Mouse (Mus musculus) midbrain, embryonic 11.5 days (tissue): ENCODE data around the gene Hsd17b13. TPM values are rescaled to one million over a fixed set of nuclear protein-coding genes. Genes with fewer than 3 reads are reported as not detected.
"Not testable (repeated sequence)": the region's sequence is repeated elsewhere in the genome, so short reads cannot be mapped to it uniquely, and the experiment has no call there.

Source experiments
- ATAC-seq: fragments of 200-750 bp; cut with Nextera tagmentation; 2 replicates; pipeline ENCODE4 v1.8.0; 2017; ENCODE audit warnings: moderate TSS enrichment, moderate library complexity; ENCODE audit not compliant: low FRiP score
- DNase-seq: peaks from one replicate; pipeline ENCODE4 v3.0.0; 2015; ENCODE audit warnings: low spot score; ENCODE audit errors: missing footprints
- H3K27ac ChIP-seq: fragments of 300-500 bp; sonication (generic); 2 replicates; pipeline ENCODE4 v1.5.1; 2014; ENCODE audit warnings: low read depth, low read length
- H3K27me3 ChIP-seq: fragments of 300-500 bp; sonication (generic); 2 replicates; pipeline ENCODE4 v1.6.1; 2014; ENCODE audit warnings: mild to moderate bottlenecking, low read length, moderate library complexity, mixed read lengths; ENCODE audit not compliant: control insufficient read depth, insufficient read depth
- H3K36me3 ChIP-seq: fragments of 300-500 bp; sonication (generic); 2 replicates; pipeline ENCODE4 v1.6.1; 2014; ENCODE audit warnings: mild to moderate bottlenecking, low read length, moderate library complexity, mixed read lengths; ENCODE audit not compliant: control insufficient read depth, insufficient read depth
- H3K4me1 ChIP-seq: fragments of 300-500 bp; sonication (generic); 2 replicates; pipeline ENCODE4 v1.6.1; 2014; ENCODE audit warnings: low read length; ENCODE audit not compliant: control insufficient read depth, insufficient read depth
- H3K4me2 ChIP-seq: fragments of 300-500 bp; sonication (generic); 2 replicates; pipeline ENCODE4 v1.6.1; 2014; ENCODE audit warnings: mild to moderate bottlenecking, moderate library complexity
- H3K4me3 ChIP-seq: fragments of 300-500 bp; sonication (generic); 2 replicates; pipeline ENCODE4 v1.5.1; 2014; ENCODE audit warnings: low read depth, low read length
- H3K9ac ChIP-seq: fragments of 300-500 bp; sonication (generic); 2 replicates; pipeline ENCODE4 v1.6.1; 2014; ENCODE audit warnings: low read length
- H3K9me3 ChIP-seq: fragments of 300-500 bp; sonication (generic); 2 replicates; pipeline ENCODE4 v1.6.1; 2016; ENCODE audit warnings: low read length; ENCODE audit not compliant: control insufficient read depth
- WGBS: fragments of 180-500 bp; shearing (Covaris S2); extraction: QIAGEN DNeasy Blood & Tissue Kit; methylation state at CpG from one replicate; pipeline ENCODE4 v1.1.7; 2014; 5-methylcytosine and 5-hydroxymethylcytosine counted together
- polyA plus RNA-seq: library from polyadenylated mRNA; unstranded; fragments of >200 nt; fragmentation: Nextera tagmentation; extraction: Ambion mirVana; gene quantifications from 2 replicates; pipeline ENCODE4 v1.2.1, GENCODE M21; 2014

Hsd17b13 gene
- polyA plus RNA-seq, 1 experiment from 2014 or later = not detected

GRCm38 (mm10) chr5:103971051-103971450, 6.2 kb downstream of the Hsd17b13 start:
- Histone ChIP-seq H3K9me3 (no peaks in the 10 kb centered on the region), H3K4me2 (no peak overlapping the region), H3K9ac (no peak overlapping the region), H3K27me3 (no peaks in the 10 kb centered on the region), H3K27ac (no peak overlapping the region), H3K4me3 (no peak overlapping the region), H3K36me3 (no peaks in the 10 kb centered on the region), H3K4me1 (no peaks in the 10 kb centered on the region)
- ATAC-seq = no peak
- no peak for DNase-seq
- WGBS = 80% methylated on average over 5 of the region's 5 CpGs

- H3K4me3 ChIP-seq = no peak overlapping the region
- no peaks in the 10 kb centered on the region for H3K27me3 ChIP-seq
- H3K4me2 ChIP-seq = no peak overlapping the region
- no peaks in the 10 kb centered on the region for H3K9me3 ChIP-seq
- no peaks in the 10 kb centered on the region for H3K4me1 ChIP-seq
- H3K27ac ChIP-seq = no peak overlapping the region
- H3K36me3 ChIP-seq = no peaks in the 10 kb centered on the region
- 92% methylated on average over 1 of the region's 1 CpGs for WGBS
- DNase-seq (no peak), ATAC-seq (no peak)
- no peak overlapping the region for H3K9ac ChIP-seq
Measured at GRCm38 (mm10) chr5:103962935-103963429, 14.2 kb downstream of the Hsd17b13 start.

GRCm38 (mm10) chr5:103954638-103955037, 22.6 kb downstream of the Hsd17b13 start:
- DNase-seq = no peak

GRCm38 (mm10) chr5:103953135-103954083, 23.8 kb downstream of the Hsd17b13 start:
- no peaks in the 10 kb centered on the region for H3K36me3 ChIP-seq
- WGBS = 91% methylated on average over 10 of the region's 10 CpGs
- H3K9ac ChIP-seq = no peak overlapping the region
- DNase-seq = no peak
- ATAC-seq = no peak
- H3K4me3 ChIP-seq = no peak overlapping the region
- H3K4me1 ChIP-seq = no peaks in the 10 kb centered on the region
- H3K27me3 ChIP-seq = no peaks in the 10 kb centered on the region
- no peaks in the 10 kb centered on the region for H3K9me3 ChIP-seq
- no peak overlapping the region for H3K27ac ChIP-seq
- no peak overlapping the region for H3K4me2 ChIP-seq

More at GRCm38 (mm10) chr5:103954638-103955037, 22.6 kb downstream of the Hsd17b13 start:
- no peak overlapping the region for H3K27ac ChIP-seq
- H3K9me3 ChIP-seq = no peaks in the 10 kb centered on the region
- no peak overlapping the region for H3K9ac ChIP-seq
- no peaks in the 10 kb centered on the region for H3K27me3 ChIP-seq
- no peak overlapping the region for H3K4me2 ChIP-seq
- no peaks in the 10 kb centered on the region for H3K4me1 ChIP-seq
- WGBS = 84% methylated on average over 5 of the region's 5 CpGs
- no peaks in the 10 kb centered on the region for H3K36me3 ChIP-seq
- H3K4me3 ChIP-seq = no peak overlapping the region
- ATAC-seq = no peak

GRCm38 (mm10) chr5:103950138-103950537, 27.1 kb downstream of the Hsd17b13 start:
- 93% methylated on average over 15 of the region's 15 CpGs for WGBS
- H3K27ac ChIP-seq, H3K36me3 ChIP-seq: not testable (repeated sequence)

GRCm38 (mm10) chr5:103943183-103943582, 34.0 kb downstream of the Hsd17b13 start:
- H3K4me2 ChIP-seq = no peak overlapping the region
- no peaks in the 10 kb centered on the region for H3K27me3 ChIP-seq
- WGBS = 39% methylated on average over 6 of the region's 6 CpGs
- DNase-seq = no peak
- no peaks in the 10 kb centered on the region for H3K9me3 ChIP-seq
- H3K36me3 ChIP-seq = no peaks in the 10 kb centered on the region
- no peak overlapping the region for H3K9ac ChIP-seq
- H3K4me1 ChIP-seq = peaks cover 7% of the 10 kb centered on the region; the same call in 1 of the 2 replicates
- H3K4me3 ChIP-seq = no peak overlapping the region
- ATAC-seq = no peak
- no peak overlapping the region for H3K27ac ChIP-seq

More at GRCm38 (mm10) chr5:103950138-103950537, 27.1 kb downstream of the Hsd17b13 start:
- not testable (repeated sequence) for H3K4me1 ChIP-seq, H3K9ac ChIP-seq, H3K4me2 ChIP-seq, H3K9me3 ChIP-seq, H3K4me3 ChIP-seq, ATAC-seq, H3K27me3 ChIP-seq, DNase-seq

- Histone ChIP-seq H3K9ac (no peak overlapping the region), H3K36me3 (no peaks in the 10 kb centered on the region), H3K9me3 (no peaks in the 10 kb centered on the region), H3K27ac (no peak overlapping the region), H3K4me2 (no peak overlapping the region), H3K4me1 (peaks cover 13% of the 10 kb centered on the region; the same call in 1 of the 2 replicates), H3K4me3 (no peak overlapping the region), H3K27me3 (no peaks in the 10 kb centered on the region)
- DNase-seq (no peak), ATAC-seq (no peak)
- WGBS = 77% methylated on average over 1 of the region's 1 CpGs
Measured at GRCm38 (mm10) chr5:103939856-103940255, 37.4 kb downstream of the Hsd17b13 start.

GRCm38 (mm10) chr5:103939350-103939652, 37.9 kb downstream of the Hsd17b13 start:
- peak overlapping the region; percentile 23; the same call in 1 of the 2 replicates for H3K4me2 ChIP-seq
- H3K9me3 ChIP-seq = no peaks in the 10 kb centered on the region
- WGBS = 73% methylated on average over 7 of the region's 7 CpGs
- no peak overlapping the region for H3K4me3 ChIP-seq
- 0 out of 2 replicates have a peak overlapping the region, but pooled peaks have one; percentile 52 for H3K27ac ChIP-seq
- DNase-seq (no peak), ATAC-seq (peak; percentile 55)
- H3K9ac ChIP-seq = no peak overlapping the region
- peaks cover 13% of the 10 kb centered on the region; the same call in 1 of the 2 replicates for H3K4me1 ChIP-seq
- no peaks in the 10 kb centered on the region for H3K36me3 ChIP-seq
- H3K27me3 ChIP-seq = no peaks in the 10 kb centered on the region
